9 mouse cellular contexts compared by ENCODE assay signal in genomic region chr9:44269077-44269476, GRCm38 (mm10). TPM values are rescaled to one million over a fixed set of nuclear protein-coding genes. Genes with fewer than 3 reads are reported as not detected.
DNase-seq lines count a peak whose midpoint lies in the region; ATAC-seq and TF ChIP-seq lines count a peak whose summit lies in the region.
"Had no signal": no experiment of that assay in that cellular context is flagged by ENCODE, and none has a peak within 500 bp of the region (broad histone marks: within the 10 kb centered on the region; RNA-seq: fewer than 3 reads in every experiment).

No protein-coding gene starts in this region.

- TF ChIP-seq POLR2A in thymus, adult 2 months (IDR thresholded peaks at IDR 0.05; ENCODE audit: control insufficient read depth, extremely low read depth, insufficient read depth, low read length, poor library complexity), result no peak

- H3K27ac ChIP-seq in limb, embryonic 11.5 days (replicated peaks; ENCODE audit: low read depth, low read length), result no peak overlapping the region
- H3K27ac ChIP-seq in limb, embryonic 10.5 days, result no peak overlapping the region
- no peak overlapping the region for H3K27ac ChIP-seq in thymus, adult 2 months (ENCODE audit: control insufficient read depth, insufficient read depth, low read length)

- no peaks in the 10 kb centered on the region for H3K4me1 ChIP-seq in limb, embryonic 11.5 days (ENCODE audit: control insufficient read depth, insufficient read depth, low read length)
- peaks cover 12% of the 10 kb centered on the region for H3K4me1 ChIP-seq in limb, embryonic 10.5 days
- peaks cover 15% of the 10 kb centered on the region for H3K4me1 ChIP-seq in thymus, adult 2 months (replicated peaks; ENCODE audit: control insufficient read depth, insufficient read depth, low read length)

- H3K4me2 ChIP-seq in limb, embryonic 11.5 days (ENCODE audit: low read depth, severe bottlenecking), result no peak overlapping the region

- no peaks in the 10 kb centered on the region for H3K36me3 ChIP-seq in limb, embryonic 11.5 days (ENCODE audit: control insufficient read depth, insufficient read depth, low read length)
- H3K36me3 ChIP-seq in limb, embryonic 10.5 days, result no peaks in the 10 kb centered on the region
- no peaks in the 10 kb centered on the region for H3K36me3 ChIP-seq in thymus, adult 2 months (ENCODE audit: control insufficient read depth, insufficient read depth, low read length)

- no peaks in the 10 kb centered on the region for H3K9me3 ChIP-seq in limb, embryonic 11.5 days (ENCODE audit: control insufficient read depth, low read length)
- H3K9me3 ChIP-seq in limb, embryonic 10.5 days (replicated peaks), result no peaks in the 10 kb centered on the region

- DNase-seq in CD4-positive, CD25-positive, alpha-beta regulatory T cell, adult 2 months (ENCODE audit: low read depth, low spot score), result peak; percentile 81
- peak; percentile 39 for DNase-seq in limb, embryonic 11.5 days (ENCODE audit: low spot score)
- DNase-seq in limb, embryonic 10.5 days (ENCODE audit: low spot score), result no peak
- DNase-seq in kidney, postnatal 10 days, result peak; percentile 57
- peak; percentile 65 for DNase-seq in thymus, adult 2 months
- no peak for DNase-seq in Muller cell, postnatal 12 days (ENCODE audit: inconsistent ontology term)

- H3K27me3 ChIP-seq in limb, embryonic 11.5 days (ENCODE audit: control insufficient read depth, insufficient read depth, low read length), result no peaks in the 10 kb centered on the region; the same call in 1 of the 2 replicates
- H3K27me3 ChIP-seq in limb, embryonic 10.5 days (ENCODE audit: low read depth, poor library complexity, severe bottlenecking), result peaks cover 24% of the 10 kb centered on the region
- H3K27me3 ChIP-seq in thymus, adult 2 months (ENCODE audit: control insufficient read depth, insufficient read depth, low read length), result no peaks in the 10 kb centered on the region

- H3K4me3 ChIP-seq in limb, embryonic 11.5 days (ENCODE audit: low read depth, low read length), result no peak overlapping the region
- H3K4me3 ChIP-seq in limb, embryonic 10.5 days, result no peak overlapping the region
- H3K4me3 ChIP-seq in thymus, adult 2 months (ENCODE audit: control insufficient read depth, insufficient read depth, low read length), result no peak overlapping the region

- H3K9ac ChIP-seq in limb, embryonic 11.5 days (ENCODE audit: low read length), result no peak overlapping the region

- WGBS in limb, embryonic 11.5 days, result 83% methylated on average over 3 of the region's 3 CpGs
- 82% methylated on average over 3 of the region's 3 CpGs for WGBS in limb, embryonic 10.5 days
- WGBS in thymus, adult 2 months, result 86% methylated on average over 3 of the region's 3 CpGs

- TF ChIP-seq CTCF in thymus, adult 2 months (IDR thresholded peaks at IDR 0.05; ENCODE audit: borderline replicate concordance, control insufficient read depth, extremely low read depth, insufficient read depth, low read length, poor library complexity), result peak; percentile 63; the same call in 1 of the 2 replicates

- no peak for ATAC-seq in CD4-positive, CD25-positive, alpha-beta regulatory T cell, adult 4 months
- ATAC-seq in limb, embryonic 11.5 days (ENCODE audit: insufficient number of reproducible peaks, low FRiP score, low TSS enrichment, low read depth), result no peak
- ATAC-seq in megakaryocyte-erythroid progenitor cell, adult 5-6 weeks (replicated peaks; ENCODE audit: low FRiP score, low TSS enrichment, poor library complexity, severe bottlenecking), result no peak

RNA-seq across cellular contexts. Expression of gene Nlrx1, which starts 0.7 kb away (rescaled TPM):
- 1 to 10 TPM; 3.7 to 7.3 TPM for polyA plus RNA-seq in CD4-positive, CD25-positive, alpha-beta regulatory T cell, adult 4 months (2017; shearing (Covaris generic))
- 2.7 and 3.0 TPM in 2 replicates for polyA plus RNA-seq in limb, embryonic 11.5 days (2014; fragmentation: Nextera tagmentation; extraction: Ambion mirVana)
- polyA plus RNA-seq in limb, embryonic 10.5 days (2016; fragmentation: Nextera tagmentation; extraction: Ambion mirVana), result 2.1 and 3.3 TPM in 2 replicates
- polyA plus RNA-seq in thymus, adult 2 months (2012; rRNA removed), result 13.4 and 16.2 TPM in 2 replicates
- total RNA-seq in megakaryocyte-erythroid progenitor cell, adult 5-6 weeks (2014; fragmentation: Nextera tagmentation), result 1.3 and 1.8 TPM in 2 replicates
- total RNA-seq in megakaryocyte-erythroid progenitor cell, adult 5-6 weeks (2017), result 0.80 and 3.1 TPM in 2 replicates

RNA-seq across cellular contexts. Expression of gene Pdzd3, which starts 17.8 kb away (rescaled TPM):
- polyA plus RNA-seq in CD4-positive, CD25-positive, alpha-beta regulatory T cell, adult 4 months (2017; shearing (Covaris generic)), result not detected
- polyA plus RNA-seq in limb, embryonic 11.5 days (2014; fragmentation: Nextera tagmentation; extraction: Ambion mirVana), result 0.08 TPM in 1 of 2 replicates, not detected in the other
- 0.13 TPM in 1 of 2 replicates, not detected in the other for polyA plus RNA-seq in limb, embryonic 10.5 days (2016; fragmentation: Nextera tagmentation; extraction: Ambion mirVana)
- polyA plus RNA-seq in thymus, adult 2 months (2012; rRNA removed), result 0.55 and 0.59 TPM in 2 replicates
- total RNA-seq in megakaryocyte-erythroid progenitor cell, adult 5-6 weeks (2014; fragmentation: Nextera tagmentation), result not detected in 2 replicates
- total RNA-seq in megakaryocyte-erythroid progenitor cell, adult 5-6 weeks (2017), result not detected in 2 replicates

RNA-seq across cellular contexts. Expression of gene Abcg4, which starts 19.3 kb away (rescaled TPM):
- not detected for polyA plus RNA-seq in CD4-positive, CD25-positive, alpha-beta regulatory T cell, adult 4 months (2017; shearing (Covaris generic))
- polyA plus RNA-seq in limb, embryonic 11.5 days (2014; fragmentation: Nextera tagmentation; extraction: Ambion mirVana), result 3.4 and 3.7 TPM in 2 replicates
- 1.9 and 4.6 TPM in 2 replicates for polyA plus RNA-seq in limb, embryonic 10.5 days (2016; fragmentation: Nextera tagmentation; extraction: Ambion mirVana)
- polyA plus RNA-seq in thymus, adult 2 months (2012; rRNA removed), result 1.2 and 2.7 TPM in 2 replicates
- 82.3 and 111 TPM in 2 replicates for total RNA-seq in megakaryocyte-erythroid progenitor cell, adult 5-6 weeks (2014; fragmentation: Nextera tagmentation)
- 13.4 TPM in 2 replicates for total RNA-seq in megakaryocyte-erythroid progenitor cell, adult 5-6 weeks (2017)

RNA-seq across cellular contexts. Expression of gene Ccdc153, which starts 28.6 kb away (rescaled TPM):
- polyA plus RNA-seq in CD4-positive, CD25-positive, alpha-beta regulatory T cell, adult 4 months (2017; shearing (Covaris generic)), result not detected
- polyA plus RNA-seq in limb, embryonic 11.5 days (2014; fragmentation: Nextera tagmentation; extraction: Ambion mirVana), result not detected in 2 replicates
- polyA plus RNA-seq in limb, embryonic 10.5 days (2016; fragmentation: Nextera tagmentation; extraction: Ambion mirVana), result not detected in 2 replicates
- 6.1 and 13.0 TPM in 2 replicates for polyA plus RNA-seq in thymus, adult 2 months (2012; rRNA removed)
- total RNA-seq in megakaryocyte-erythroid progenitor cell, adult 5-6 weeks (2014; fragmentation: Nextera tagmentation), result not detected in 2 replicates
- not detected in 2 replicates for total RNA-seq in megakaryocyte-erythroid progenitor cell, adult 5-6 weeks (2017)
- polyA plus RNA-seq: large intestine, adult 2 months had no signal

RNA-seq across cellular contexts. Expression of gene Cbl, which starts 35.2 kb away (rescaled TPM):
- polyA plus RNA-seq in CD4-positive, CD25-positive, alpha-beta regulatory T cell, adult 4 months (2017; shearing (Covaris generic)), result 10 to 100 TPM; 22.7 to 23.0 TPM
- 19.2 and 21.7 TPM in 2 replicates for polyA plus RNA-seq in limb, embryonic 11.5 days (2014; fragmentation: Nextera tagmentation; extraction: Ambion mirVana)
- polyA plus RNA-seq in limb, embryonic 10.5 days (2016; fragmentation: Nextera tagmentation; extraction: Ambion mirVana), result 19.6 and 23.9 TPM in 2 replicates
- 132 and 194 TPM in 2 replicates for polyA plus RNA-seq in thymus, adult 2 months (2012; rRNA removed)
- total RNA-seq in megakaryocyte-erythroid progenitor cell, adult 5-6 weeks (2014; fragmentation: Nextera tagmentation), result 36.5 and 38.8 TPM in 2 replicates
- total RNA-seq in megakaryocyte-erythroid progenitor cell, adult 5-6 weeks (2017), result 8.4 and 39.5 TPM in 2 replicates

Comparison
In these comparisons a context has a peak if more than half of its experiments do, and no peak if none do; other contexts are left out.
1. DNase-seq: peak in CD4-positive, CD25-positive, alpha-beta regulatory T cell, adult 2 months (single experiment), limb, embryonic 11.5 days (single experiment), kidney, postnatal 10 days (single experiment) and thymus, adult 2 months (single experiment); none in limb, embryonic 10.5 days (single experiment) and Muller cell, postnatal 12 days (single experiment).